Mouse (Mus musculus): ENCODE measurements at regions not wholly inside any gene's neighbourhood (a gene's known extent, or its start where the extent isn't known, plus 50 kb on each side); places are given as distances from the start of the nearest gene placed in this dataset.
"Not testable (repeated sequence)": the region's sequence is repeated elsewhere in the genome, so short reads cannot be mapped to it uniquely, and the experiment has no call there.

GRCm38 (mm10) chr15:5940945-5941344 is 358.6 kb upstream of the Dab2 start:
- no peak for TF ChIP-seq POLR2A (IDR thresholded peaks at IDR 0.05; ENCODE audit: extremely low read depth, insufficient read depth, low read length)
- TF ChIP-seq CTCF (IDR thresholded peaks at IDR 0.05; ENCODE audit: extremely low read depth, insufficient read depth, low read length), result no peak
- no peak overlapping the region for H3K27ac ChIP-seq (ENCODE audit: insufficient read depth, low read length)

GRCm38 (mm10) chr15:5946650-5947049 is 352.9 kb upstream of the Dab2 start:
- no peak overlapping the region for H3K27ac ChIP-seq (ENCODE audit: insufficient read depth, low read length)
- no peak for TF ChIP-seq POLR2A (IDR thresholded peaks at IDR 0.05; ENCODE audit: extremely low read depth, insufficient read depth, low read length)
- no peak for TF ChIP-seq CTCF (IDR thresholded peaks at IDR 0.05; ENCODE audit: extremely low read depth, insufficient read depth, low read length)

More at GRCm38 (mm10) chr15:5940945-5941344, 358.6 kb upstream of the Dab2 start:
- Histone ChIP-seq H3K4me1 (ENCODE audit: control insufficient read depth, insufficient read depth, low read length) (no peaks in the 10 kb centered on the region), H3K4me3 (ENCODE audit: insufficient read depth, low read length) (no peak overlapping the region)

GRCm38 (mm10) chr15:5950919-5951318 is 348.7 kb upstream of the Dab2 start:
- no peak for TF ChIP-seq CTCF (IDR thresholded peaks at IDR 0.05; ENCODE audit: extremely low read depth, insufficient read depth, low read length)
- Histone ChIP-seq H3K4me1 (ENCODE audit: control insufficient read depth, insufficient read depth, low read length) (no peaks in the 10 kb centered on the region), H3K27ac (ENCODE audit: insufficient read depth, low read length) (no peak overlapping the region), H3K4me3 (ENCODE audit: insufficient read depth, low read length) (no peak overlapping the region)

More at GRCm38 (mm10) chr15:5946650-5947049, 352.9 kb upstream of the Dab2 start:
- H3K4me3 ChIP-seq (ENCODE audit: insufficient read depth, low read length), result no peak overlapping the region
- no peaks in the 10 kb centered on the region for H3K4me1 ChIP-seq (ENCODE audit: control insufficient read depth, insufficient read depth, low read length)

GRCm38 (mm10) chr15:5951661-5952060 is 347.9 kb upstream of the Dab2 start:
- H3K4me1 ChIP-seq (ENCODE audit: control insufficient read depth, insufficient read depth, low read length); H3K4me3 ChIP-seq (ENCODE audit: insufficient read depth, low read length); H3K27ac ChIP-seq (ENCODE audit: insufficient read depth, low read length): not testable (repeated sequence)

GRCm38 (mm10) chr15:5953106-5953505 is 346.5 kb upstream of the Dab2 start:
- Histone ChIP-seq H3K4me3 (ENCODE audit: insufficient read depth, low read length) (no peak overlapping the region), H3K27ac (ENCODE audit: insufficient read depth, low read length) (no peak overlapping the region), H3K4me1 (ENCODE audit: control insufficient read depth, insufficient read depth, low read length) (no peaks in the 10 kb centered on the region)
- TF ChIP-seq POLR2A (IDR thresholded peaks at IDR 0.05; ENCODE audit: extremely low read depth, insufficient read depth, low read length) (no peak), CTCF (IDR thresholded peaks at IDR 0.05; ENCODE audit: extremely low read depth, insufficient read depth, low read length) (no peak)

- H3K4me1 ChIP-seq (ENCODE audit: control insufficient read depth, insufficient read depth, low read length), result no peaks in the 10 kb centered on the region
- H3K4me3 ChIP-seq (ENCODE audit: insufficient read depth, low read length), result no peak overlapping the region
Measured at GRCm38 (mm10) chr15:5991351-5992065, 308.1 kb upstream of the Dab2 start.

GRCm38 (mm10) chr15:5992146-5992545 is 307.4 kb upstream of the Dab2 start:
- not testable (repeated sequence) for H3K4me1 ChIP-seq (ENCODE audit: control insufficient read depth, insufficient read depth, low read length); H3K27ac ChIP-seq (ENCODE audit: insufficient read depth, low read length); H3K4me3 ChIP-seq (ENCODE audit: insufficient read depth, low read length)

More at GRCm38 (mm10) chr15:5991351-5992065, 308.1 kb upstream of the Dab2 start:
- no peak overlapping the region for H3K27ac ChIP-seq (ENCODE audit: insufficient read depth, low read length)
- TF ChIP-seq POLR2A (IDR thresholded peaks at IDR 0.05; ENCODE audit: extremely low read depth, insufficient read depth, low read length) (no peak), CTCF (IDR thresholded peaks at IDR 0.05; ENCODE audit: extremely low read depth, insufficient read depth, low read length) (no peak)

GRCm38 (mm10) chr15:6000816-6001215 is 298.8 kb upstream of the Dab2 start:
- Histone ChIP-seq H3K4me1 (ENCODE audit: control insufficient read depth, insufficient read depth, low read length) (peaks cover 1% of the 10 kb centered on the region; the same call in 1 of the 2 replicates), H3K4me3 (ENCODE audit: insufficient read depth, low read length) (no peak overlapping the region), H3K27ac (ENCODE audit: insufficient read depth, low read length) (peak overlapping the region; percentile 50; the same call in 1 of the 2 replicates)
- no peak for TF ChIP-seq POLR2A (IDR thresholded peaks at IDR 0.05; ENCODE audit: extremely low read depth, insufficient read depth, low read length)
- no peak for TF ChIP-seq CTCF (IDR thresholded peaks at IDR 0.05; ENCODE audit: extremely low read depth, insufficient read depth, low read length)

GRCm38 (mm10) chr15:6001394-6001793 is 298.2 kb upstream of the Dab2 start:
- H3K27ac ChIP-seq (ENCODE audit: insufficient read depth, low read length), result no peak overlapping the region

GRCm38 (mm10) chr15:6014982-6015381 is 284.6 kb upstream of the Dab2 start:
- no peaks in the 10 kb centered on the region for H3K4me1 ChIP-seq (ENCODE audit: control insufficient read depth, insufficient read depth, low read length)
- H3K27ac ChIP-seq (ENCODE audit: insufficient read depth, low read length), result no peak overlapping the region
- H3K4me3 ChIP-seq (ENCODE audit: insufficient read depth, low read length), result no peak overlapping the region
- TF ChIP-seq CTCF (IDR thresholded peaks at IDR 0.05; ENCODE audit: extremely low read depth, insufficient read depth, low read length) (no peak), POLR2A (IDR thresholded peaks at IDR 0.05; ENCODE audit: extremely low read depth, insufficient read depth, low read length) (no peak)

More at GRCm38 (mm10) chr15:6001394-6001793, 298.2 kb upstream of the Dab2 start:
- peaks cover 1% of the 10 kb centered on the region; the same call in 1 of the 2 replicates for H3K4me1 ChIP-seq (ENCODE audit: control insufficient read depth, insufficient read depth, low read length)
- H3K4me3 ChIP-seq (ENCODE audit: insufficient read depth, low read length), result no peak overlapping the region
- TF ChIP-seq POLR2A (IDR thresholded peaks at IDR 0.05; ENCODE audit: extremely low read depth, insufficient read depth, low read length), result no peak
- no peak for TF ChIP-seq CTCF (IDR thresholded peaks at IDR 0.05; ENCODE audit: extremely low read depth, insufficient read depth, low read length)
